ENCODE assay signal across 9 mouse cellular contexts in genomic region chr2:116893316-116893987, GRCm38 (mm10). TPM values are rescaled to one million over a fixed set of nuclear protein-coding genes. Genes with fewer than 3 reads are reported as not detected.
DNase-seq lines count a peak whose midpoint lies in the region; ATAC-seq and TF ChIP-seq lines count a peak whose summit lies in the region.
"Had no signal": no experiment of that assay in that cellular context is flagged by ENCODE, and none has a peak within 500 bp of the region (broad histone marks: within the 10 kb centered on the region; RNA-seq: fewer than 3 reads in every experiment).

No protein-coding gene starts in this region.

- ATAC-seq in forebrain, embryonic 13.5 days = peak; percentile 34; the same call in 1 of the 2 replicates
- ATAC-seq in intestine, postnatal 0 days = no peak
- ATAC-seq in neural tube, embryonic 15.5 days (ENCODE audit: low FRiP score) = peak; percentile 42
- no peak for ATAC-seq in megakaryocyte-erythroid progenitor cell, adult 5-6 weeks (replicated peaks; ENCODE audit: low FRiP score, low TSS enrichment, poor library complexity, severe bottlenecking)

- H3K36me3 ChIP-seq in forebrain, embryonic 13.5 days (ENCODE audit: poor library complexity, severe bottlenecking) = no peaks in the 10 kb centered on the region
- no peaks in the 10 kb centered on the region for H3K36me3 ChIP-seq in intestine, postnatal 0 days (ENCODE audit: control insufficient read depth, insufficient read depth)
- H3K36me3 ChIP-seq in neural tube, embryonic 15.5 days = no peaks in the 10 kb centered on the region

- TF ChIP-seq CTCF in layer of hippocampus, adult 2 months (conservative IDR thresholded peaks at IDR 0.05) = no peak
- TF ChIP-seq CTCF in intestine, postnatal 0 days (IDR thresholded peaks at IDR 0.05; ENCODE audit: low read depth) = no peak

- peak overlapping the region; percentile 66 for H3K4me2 ChIP-seq in forebrain, embryonic 13.5 days
- H3K4me2 ChIP-seq in intestine, postnatal 0 days (replicated peaks; ENCODE audit: low read depth) = peak overlapping the region; percentile 50
- peak overlapping the region; percentile 70 for H3K4me2 ChIP-seq in neural tube, embryonic 15.5 days

- 34% methylated on average over 14 of the region's 14 CpGs for WGBS in forebrain, embryonic 13.5 days
- 25% methylated on average over 14 of the region's 14 CpGs for WGBS in intestine, postnatal 0 days
- 35% methylated on average over 13 of the region's 14 CpGs for WGBS in neural tube, embryonic 15.5 days

- H3K27me3 ChIP-seq in forebrain, embryonic 13.5 days = no peaks in the 10 kb centered on the region
- H3K27me3 ChIP-seq in intestine, postnatal 0 days (replicated peaks; ENCODE audit: control insufficient read depth, insufficient read depth, low read length) = no peaks in the 10 kb centered on the region
- H3K27me3 ChIP-seq in neural tube, embryonic 15.5 days (replicated peaks) = no peaks in the 10 kb centered on the region; the same call in 1 of the 2 replicates

- H3K27ac ChIP-seq in layer of hippocampus, adult 2 months = no peak overlapping the region
- H3K27ac ChIP-seq in forebrain, embryonic 13.5 days = no peak overlapping the region
- no peak overlapping the region for H3K27ac ChIP-seq in intestine, postnatal 0 days (ENCODE audit: low read depth, low read length)
- no peak overlapping the region for H3K27ac ChIP-seq in neural tube, embryonic 15.5 days (replicated peaks)
- H3K27ac ChIP-seq: liver, embryonic 14.5 days had no signal

- no peaks in the 10 kb centered on the region for H3K9me3 ChIP-seq in forebrain, embryonic 13.5 days (replicated peaks)
- H3K9me3 ChIP-seq in intestine, postnatal 0 days (ENCODE audit: control insufficient read depth) = no peaks in the 10 kb centered on the region
- no peaks in the 10 kb centered on the region for H3K9me3 ChIP-seq in neural tube, embryonic 15.5 days (replicated peaks)

- peak overlapping the region; percentile 11; the same call in 1 of the 2 replicates for H3K4me3 ChIP-seq in layer of hippocampus, adult 2 months
- peak overlapping the region; percentile 32 for H3K4me3 ChIP-seq in forebrain, embryonic 13.5 days
- H3K4me3 ChIP-seq in intestine, postnatal 0 days (ENCODE audit: low read depth, low read length) = peak overlapping the region; percentile 6; the same call in 1 of the 2 replicates
- H3K4me3 ChIP-seq in neural tube, embryonic 15.5 days (replicated peaks) = peak overlapping the region; percentile 37

- H3K9ac ChIP-seq in forebrain, embryonic 13.5 days = no peak overlapping the region
- no peak overlapping the region for H3K9ac ChIP-seq in intestine, postnatal 0 days (ENCODE audit: low read depth, low read length)
- H3K9ac ChIP-seq in neural tube, embryonic 15.5 days (replicated peaks) = no peak overlapping the region
- H3K9ac ChIP-seq: liver, embryonic 14.5 days had no signal

- peaks cover 5% of the 10 kb centered on the region; the same call in 1 of the 2 replicates for H3K4me1 ChIP-seq in forebrain, embryonic 13.5 days
- H3K4me1 ChIP-seq in intestine, postnatal 0 days (replicated peaks; ENCODE audit: control insufficient read depth, insufficient read depth, low read length) = no peaks in the 10 kb centered on the region
- peaks cover 5% of the 10 kb centered on the region; the same call in 1 of the 2 replicates for H3K4me1 ChIP-seq in neural tube, embryonic 15.5 days

- no peak for DNase-seq in layer of hippocampus, adult 2 months (ENCODE audit: low spot score in 2 of 2)
- no peak for DNase-seq in layer of hippocampus, postnatal 14 days (ENCODE audit: low spot score in 2 of 2)
- no peak for DNase-seq in layer of hippocampus, postnatal 10 days (ENCODE audit: low spot score in 2 of 2)
- DNase-seq: adrenal gland, postnatal 25 days had no signal

RNA-seq across cellular contexts. Expression of gene Tmco5, which starts 15.0 kb away (rescaled TPM):
- 1 to 10 TPM; 1.5 to 2.3 TPM for total RNA-seq in layer of hippocampus, adult 2 months (2021)
- total RNA-seq in layer of hippocampus, postnatal 14 days (2021) = 1 to 10 TPM in 1 of 2 experiments, under 1 TPM in 1; 0.99 to 1.7 TPM
- polyA plus RNA-seq in forebrain, embryonic 13.5 days (2015; fragmentation: Nextera tagmentation; extraction: Ambion mirVana) = not detected in 2 replicates
- polyA plus RNA-seq in intestine, postnatal 0 days (2015; fragmentation: Nextera tagmentation; extraction: Ambion mirVana) = not detected in 2 replicates
- polyA plus RNA-seq in neural tube, embryonic 15.5 days (2015; fragmentation: Nextera tagmentation; extraction: Ambion mirVana) = not detected in 2 replicates
- total RNA-seq in megakaryocyte-erythroid progenitor cell, adult 5-6 weeks (2014; fragmentation: Nextera tagmentation) = not detected in 2 replicates
- not detected in 2 replicates for total RNA-seq in megakaryocyte-erythroid progenitor cell, adult 5-6 weeks (2017)
- total RNA-seq in layer of hippocampus, postnatal 10 days (2021) = 1 to 10 TPM in 1 of 2 experiments, under 1 TPM in 1; 0.56 to 1.0 TPM
- total RNA-seq: adrenal gland, postnatal 25 days had no signal
- polyA plus RNA-seq: liver, embryonic 14.5 days had no signal

Comparison
In these comparisons a context has a peak if more than half of its experiments do, and no peak if none do; other contexts are left out.
1. ATAC-seq: peak in forebrain, embryonic 13.5 days (single experiment) and neural tube, embryonic 15.5 days (single experiment); none in intestine, postnatal 0 days (single experiment) and megakaryocyte-erythroid progenitor cell, adult 5-6 weeks (single experiment).
2. Peak in every context shown above with its lines, with median percentiles within 50 percentile points of each other: H3K4me3 ChIP-seq and H3K4me2 ChIP-seq.